Mouse (Mus musculus) liver, embryonic 14.5 days (tissue): Measurements from ENCODE around the gene Gm14137.

Source experiments
- CTCF ChIP-seq: IDR thresholded peaks from 2 replicates; pipeline ENCODE4 v1.5.1; 2016; ENCODE audit warnings: antibody characterized with exemption, low read depth, control low read depth
- EP300 ChIP-seq: IDR thresholded peaks from 2 replicates; pipeline ENCODE4 v1.6.1; 2016; ENCODE audit warnings: antibody characterized with exemption, low read depth

GRCm38 (mm10) chr2:119147775-119148174 is 26.5 kb upstream of the Gm14137 start:
- TF ChIP-seq CTCF (no peak), EP300 (no peak)
